Mouse (Mus musculus) MEL (cell line): ENCODE measurements around the gene Gad1. TPM values are rescaled to one million over a fixed set of nuclear protein-coding genes. Genes with fewer than 3 reads are reported as not detected.

Source experiments
- DNase-seq: peaks from one replicate; pipeline ENCODE4 v3.0.0; 2011; ENCODE audit warnings: low read depth, low spot score
- H3K27ac ChIP-seq: 2 replicates; pipeline ENCODE4 v1.5.1; 2012; ENCODE audit warnings: low read depth, mild to moderate bottlenecking, control low read depth, low read length, moderate library complexity; ENCODE audit not compliant: control insufficient read depth
- H3K27me3 ChIP-seq, 2 experiments: fragments of 150-350 bp in 1 of 2; sonication (generic) in 1 of 2; 2 replicates each; pipeline ENCODE4 v1.6.1; 2012; ENCODE audit warnings: low read length in 2 of 2, mild to moderate bottlenecking in 2 of 2, improper control_type of control experiment in 1 of 2, moderate library complexity in 1 of 2; ENCODE audit not compliant: insufficient read depth in 2 of 2, control insufficient read depth in 1 of 2
- H3K36me3 ChIP-seq, 2 experiments: 2 replicates each; pipeline ENCODE4 v1.6.1; 2012 to 2014; ENCODE audit warnings: low read length in 2 of 2, improper control_type of control experiment in 1 of 2, inconsistent platforms in 1 of 2, mild to moderate bottlenecking in 1 of 2; ENCODE audit not compliant: insufficient read depth in 2 of 2, control insufficient read depth in 1 of 2
- H3K4me1 ChIP-seq, 2 experiments: fragments of 150-350 bp in 1 of 2; sonication (generic) in 1 of 2; 2 replicates each; pipeline ENCODE4 v1.6.1; 2012; ENCODE audit warnings: low read length in 2 of 2, improper control_type of control experiment in 1 of 2, mild to moderate bottlenecking in 1 of 2; ENCODE audit not compliant: insufficient read depth in 2 of 2, control insufficient read depth in 1 of 2
- H3K4me3 ChIP-seq, 2 experiments: fragments of 150-350 bp in 1 of 2; sonication (generic) in 1 of 2; 2 replicates each; pipeline ENCODE4 v1.5.1; 2012; ENCODE audit warnings: low read depth in 2 of 2, low read length in 2 of 2, mild to moderate bottlenecking in 2 of 2, moderate library complexity in 2 of 2, control low read depth in 1 of 2, improper control_type of control experiment in 1 of 2; ENCODE audit not compliant: control insufficient read depth in 1 of 2, insufficient read depth in 1 of 2
- H3K79me2 ChIP-seq: 2 replicates; pipeline ENCODE4 v1.6.1; 2012; ENCODE audit warnings: mild to moderate bottlenecking, low read length, moderate library complexity; ENCODE audit not compliant: control insufficient read depth, poor library complexity, insufficient read depth
- H3K9ac ChIP-seq: 2 replicates; pipeline ENCODE4 v1.6.1; 2012; ENCODE audit warnings: low read depth, mild to moderate bottlenecking, control low read depth, low read length, moderate library complexity; ENCODE audit not compliant: control insufficient read depth, poor library complexity, severe bottlenecking
- H3K9me3 ChIP-seq: fragments of 150-350 bp; sonication (generic); replicated peaks from 2 replicates; pipeline ENCODE4 v1.6.1; 2012; ENCODE audit warnings: mild to moderate bottlenecking, low read length, improper control_type of control experiment, moderate library complexity; ENCODE audit not compliant: insufficient read depth
- CHD2 ChIP-seq: IDR thresholded peaks from 2 replicates; pipeline ENCODE4 v1.6.1; 2011; ENCODE audit warnings: low read length, improper control_type of control experiment
- E2F4 ChIP-seq: IDR thresholded peaks from 2 replicates; pipeline ENCODE4 v1.6.1; 2011; ENCODE audit warnings: low read depth, low read length, improper control_type of control experiment, borderline replicate concordance
- EP300 ChIP-seq, 2 experiments: IDR thresholded peaks; 2 replicates each; pipeline ENCODE4 v1.6.1; 2011; ENCODE audit warnings: improper control_type of control experiment in 2 of 2, low read length in 2 of 2, low read depth in 1 of 2, mild to moderate bottlenecking in 1 of 2
- ETS1 ChIP-seq: IDR thresholded peaks from 2 replicates; pipeline ENCODE4 v1.6.1; 2012; ENCODE audit warnings: low read depth, mild to moderate bottlenecking, inconsistent platforms, low read length, improper control_type of control experiment, moderate library complexity
- GATA1 ChIP-seq: IDR thresholded peaks from 2 replicates; pipeline ENCODE4 v1.6.1; 2011; ENCODE audit warnings: low read depth, low read length, improper control_type of control experiment
- HCFC1 ChIP-seq: IDR thresholded peaks from 2 replicates; pipeline ENCODE4 v1.6.1; 2012; ENCODE audit warnings: low read depth, mild to moderate bottlenecking, inconsistent platforms, low read length, improper control_type of control experiment, moderate library complexity
- KAT2A ChIP-seq: conservative IDR thresholded peaks from 2 replicates; pipeline ENCODE4 v1.6.1; 2012; ENCODE audit warnings: low read depth, low read length, improper control_type of control experiment, inconsistent platforms
- MAX ChIP-seq: IDR thresholded peaks from 2 replicates; pipeline ENCODE4 v1.6.1; 2011; ENCODE audit warnings: low read length, improper control_type of control experiment
- MXI1 ChIP-seq: IDR thresholded peaks from 2 replicates; pipeline ENCODE4 v1.6.1; 2011; ENCODE audit warnings: mild to moderate bottlenecking, low read depth, low read length, improper control_type of control experiment
- MYB ChIP-seq: IDR thresholded peaks from 2 replicates; pipeline ENCODE4 v1.6.1; 2011; ENCODE audit warnings: mild to moderate bottlenecking, low read depth, low read length, improper control_type of control experiment
- MYC ChIP-seq: IDR thresholded peaks from 2 replicates; pipeline ENCODE4 v1.6.1; 2011; ENCODE audit warnings: low read depth, mild to moderate bottlenecking, low read length, improper control_type of control experiment, moderate library complexity
- NRF1 ChIP-seq: IDR thresholded peaks from 2 replicates; pipeline ENCODE4 v1.6.1; 2014; ENCODE audit warnings: low read depth, mild to moderate bottlenecking, inconsistent platforms, low read length, improper control_type of control experiment, moderate library complexity; ENCODE audit not compliant: poor library complexity, insufficient read depth, severe bottlenecking
- POLR2AphosphoS5 ChIP-seq: IDR thresholded peaks from 2 replicates; pipeline ENCODE4 v1.6.1; 2012; ENCODE audit warnings: low read depth, borderline replicate concordance, mild to moderate bottlenecking, inconsistent platforms, low read length, moderate library complexity, mixed read lengths
- RAD21 ChIP-seq: IDR thresholded peaks from 2 replicates; pipeline ENCODE4 v1.6.1; 2011; ENCODE audit warnings: mild to moderate bottlenecking, low read depth, low read length, improper control_type of control experiment
- RCOR1 ChIP-seq: IDR thresholded peaks from 2 replicates; pipeline ENCODE4 v1.6.1; 2012; ENCODE audit warnings: low read depth, mild to moderate bottlenecking, inconsistent platforms, low read length, improper control_type of control experiment
- SIN3A ChIP-seq: IDR thresholded peaks from 2 replicates; pipeline ENCODE4 v1.6.1; 2012; ENCODE audit warnings: low read length, improper control_type of control experiment, inconsistent platforms
- TAL1 ChIP-seq: IDR thresholded peaks from 2 replicates; pipeline ENCODE4 v1.6.1; 2012; ENCODE audit warnings: mild to moderate bottlenecking, inconsistent platforms, low read length, moderate library complexity, mixed read lengths
- USF1 ChIP-seq: IDR thresholded peaks from 2 replicates; pipeline ENCODE4 v1.6.1; 2014; ENCODE audit warnings: low read depth, mild to moderate bottlenecking, inconsistent platforms, low read length, improper control_type of control experiment, moderate library complexity
- USF2 ChIP-seq, 2 experiments: IDR thresholded peaks; 2 replicates each; pipeline ENCODE4 v1.6.1; 2011 to 2012; ENCODE audit warnings: improper control_type of control experiment in 2 of 2, low read length in 2 of 2, borderline replicate concordance in 1 of 2, inconsistent platforms in 1 of 2, low read depth in 1 of 2, mild to moderate bottlenecking in 1 of 2; ENCODE audit not compliant: insufficient read depth in 1 of 2
- ZMIZ1 ChIP-seq: IDR thresholded peaks from 2 replicates; pipeline ENCODE4 v1.6.1; 2012; ENCODE audit warnings: low read depth, mild to moderate bottlenecking, inconsistent platforms, low read length, improper control_type of control experiment, moderate library complexity
- ZNF384 ChIP-seq: IDR thresholded peaks from 2 replicates; pipeline ENCODE4 v1.6.1; 2012; ENCODE audit warnings: low read depth, mild to moderate bottlenecking, inconsistent platforms, low read length, improper control_type of control experiment
- polyA plus RNA-seq, 2 experiments: library from polyadenylated mRNA; stranded (reverse) in 1 of 2; unstranded in 1 of 2; fragments of >175 nt in 1 of 2; fragments of >200 nt in 1 of 2; gene quantifications; 2 replicates each; pipeline versions ENCODE4 v1.2.1 to v1.2.4; 2012; ENCODE audit warnings: low replicate concordance in 2 of 2, low read depth in 1 of 2; ENCODE audit not compliant: insufficient read length in 2 of 2, insufficient read depth in 1 of 2, missing spikeins in 1 of 2
- total RNA-seq: library from RNA; depleted of rRNA; stranded (reverse); fragments of 300-350 nt; gene quantifications from 2 replicates; pipeline ENCODE4 v1.2.3, GENCODE M21; 2012

Gene Gad1
- total and polyA plus RNA-seq, 3 experiments = not detected

DNA sequence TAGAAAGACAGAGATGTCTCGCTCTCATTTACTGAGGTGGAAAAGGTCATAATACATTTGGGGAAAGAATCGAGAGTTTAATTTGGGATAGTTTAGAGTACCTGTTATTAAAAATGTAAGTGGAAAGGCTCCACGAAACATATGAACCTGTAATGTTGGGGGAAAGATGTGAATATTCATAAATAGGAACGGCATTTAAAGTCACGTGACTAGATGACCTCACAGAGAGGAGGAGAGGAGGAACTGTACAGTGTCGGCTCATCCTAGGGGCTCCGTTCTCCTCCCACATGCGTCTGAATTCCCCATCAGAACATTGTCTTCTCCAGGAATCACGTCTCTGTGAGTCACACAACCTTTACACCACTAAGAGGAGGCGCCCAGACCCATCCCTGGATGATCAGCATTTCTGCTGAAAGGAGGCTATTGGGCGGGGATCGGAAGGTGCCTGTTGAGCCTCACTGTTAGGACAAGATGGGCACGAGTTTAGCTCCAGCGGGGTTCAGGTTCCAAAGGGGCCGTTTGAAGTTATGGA lies 739 bp upstream of the Gad1 start:
- H3K27ac ChIP-seq = no peak overlapping the region
- H3K79me2 ChIP-seq = no peaks in the 10 kb centered on the region
- no peaks in the 10 kb centered on the region for H3K4me1 ChIP-seq
- no peaks in the 10 kb centered on the region for H3K27me3 ChIP-seq
- H3K9ac ChIP-seq = no peak overlapping the region
- H3K9me3 ChIP-seq = no peaks in the 10 kb centered on the region
- TF ChIP-seq MYB (no peak), ZNF384 (no peak), MYC (no peak), SIN3A (no peak), NRF1 (no peak), MXI1 (no peak), RAD21 (no peak), EP300 (IDR thresholded peaks at IDR 0.05; ENCODE audit: low read depth in 1 of 2, low read length in 2 of 2) (no peak), KAT2A (no peak), ZMIZ1 (no peak), CHD2 (no peak)
- DNase-seq = no peak
- no peak overlapping the region for H3K4me3 ChIP-seq
- no peaks in the 10 kb centered on the region for H3K36me3 ChIP-seq

DNA sequence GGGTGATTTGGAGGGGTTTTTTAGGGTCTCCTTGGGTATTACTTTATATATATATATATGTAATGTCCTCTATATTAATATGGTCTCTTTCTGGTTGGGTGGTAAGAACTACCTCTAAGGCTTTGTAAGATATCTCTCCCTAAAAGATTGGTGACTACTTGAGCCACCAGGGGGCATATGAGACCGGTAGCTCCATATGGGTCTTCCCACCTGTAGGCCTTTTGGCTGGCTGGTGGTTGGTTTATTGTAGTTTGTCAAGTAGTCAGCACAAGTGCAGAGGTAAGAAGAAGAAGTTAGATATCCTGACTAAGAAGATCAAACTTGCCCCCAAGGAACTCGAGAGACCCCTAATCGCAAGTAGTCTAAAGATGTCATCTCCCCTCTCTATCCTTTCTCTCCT lies 954 bp downstream of the Gad1 start:
- no peak for DNase-seq
- no peak for TF ChIP-seq MXI1
- no peak for TF ChIP-seq POLR2AphosphoS5
- no peak for TF ChIP-seq E2F4
- no peak for TF ChIP-seq ZNF384
- no peak for TF ChIP-seq USF2 (IDR thresholded peaks at IDR 0.05; ENCODE audit: borderline replicate concordance in 1 of 2, insufficient read depth in 1 of 2, low read depth in 1 of 2, low read length in 2 of 2)
- no peak for TF ChIP-seq RCOR1
- no peak for TF ChIP-seq USF1
- TF ChIP-seq MAX = no peak
- no peak for TF ChIP-seq HCFC1
- TF ChIP-seq TAL1 = no peak
- TF ChIP-seq ETS1 = no peak
- no peak for TF ChIP-seq ZMIZ1
- no peak for TF ChIP-seq GATA1
- no peak for TF ChIP-seq NRF1
- TF ChIP-seq, all 39 proteins: peak for 0
- Histone ChIP-seq H3K9ac (no peak overlapping the region), H3K4me1 (no peaks in the 10 kb centered on the region), H3K9me3 (no peaks in the 10 kb centered on the region), H3K4me3 (no peak overlapping the region), H3K36me3 (no peaks in the 10 kb centered on the region), H3K27ac (no peak overlapping the region), H3K27me3 (no peaks in the 10 kb centered on the region), H3K79me2 (no peaks in the 10 kb centered on the region)
